Comparison of ENCODE assay signal across 11 mouse cellular contexts in genomic region chr6:11927485-11927884, GRCm38 (mm10). TPM values are rescaled to one million over a fixed set of nuclear protein-coding genes. Genes with fewer than 3 reads are reported as not detected.
DNase-seq lines count a peak whose midpoint lies in the region; ATAC-seq lines count a peak whose summit lies in the region.
"Had no signal": no experiment of that assay in that cellular context is flagged by ENCODE, and none has a peak within 500 bp of the region (broad histone marks: within the 10 kb centered on the region; RNA-seq: fewer than 3 reads in every experiment).

No protein-coding gene starts in this region.

- peaks cover 6% of the 10 kb centered on the region; the same call in 1 of the 2 replicates for H3K4me1 ChIP-seq in heart, embryonic 11.5 days (ENCODE audit: control insufficient read depth, insufficient read depth, low read length)
- H3K4me1 ChIP-seq in liver, embryonic 16.5 days (ENCODE audit: control insufficient read depth, low read depth, low read length): peaks cover 9% of the 10 kb centered on the region
- peaks cover 8% of the 10 kb centered on the region for H3K4me1 ChIP-seq in stomach, embryonic 16.5 days (ENCODE audit: control insufficient read depth, insufficient read depth, low read length)

- no peak overlapping the region for H3K9ac ChIP-seq in heart, embryonic 11.5 days (ENCODE audit: low read depth, low read length)
- H3K9ac ChIP-seq in liver, embryonic 16.5 days (ENCODE audit: low read depth, low read length): no peak overlapping the region
- H3K9ac ChIP-seq in stomach, embryonic 16.5 days (ENCODE audit: low read length): peak overlapping the region; percentile 43; the same call in 1 of the 2 replicates

- H3K9me3 ChIP-seq in heart, embryonic 11.5 days (replicated peaks; ENCODE audit: control insufficient read depth, low read length): no peaks in the 10 kb centered on the region
- no peaks in the 10 kb centered on the region for H3K9me3 ChIP-seq in liver, embryonic 16.5 days (replicated peaks; ENCODE audit: control insufficient read depth, low read length)
- no peaks in the 10 kb centered on the region for H3K9me3 ChIP-seq in stomach, embryonic 16.5 days (replicated peaks; ENCODE audit: control insufficient read depth, low read length)

- H3K27ac ChIP-seq in heart, embryonic 11.5 days (ENCODE audit: low read depth, low read length): no peak overlapping the region
- no peak overlapping the region for H3K27ac ChIP-seq in liver, embryonic 16.5 days (ENCODE audit: low read length)
- no peak overlapping the region for H3K27ac ChIP-seq in stomach, embryonic 16.5 days (ENCODE audit: low read length)

- peak overlapping the region; percentile 78; the same call in 1 of the 2 replicates for H3K4me2 ChIP-seq in heart, embryonic 11.5 days
- H3K4me2 ChIP-seq in liver, embryonic 16.5 days (ENCODE audit: low read depth, low read length): peak overlapping the region; percentile 91
- peak overlapping the region; percentile 62 for H3K4me2 ChIP-seq in stomach, embryonic 16.5 days (ENCODE audit: low read depth, low read length)

- ATAC-seq in heart, embryonic 11.5 days (replicated peaks; ENCODE audit: insufficient number of reproducible peaks, low FRiP score, low TSS enrichment): no peak
- no peak for ATAC-seq in liver, embryonic 16.5 days (ENCODE audit: low read depth)
- ATAC-seq in stomach, embryonic 16.5 days (ENCODE audit: insufficient read depth, low FRiP score): no peak
- ATAC-seq: inflammation-experienced regulatory T-cells, adult 6 months; Patski had no signal

- no peak overlapping the region; the same call in 1 of the 2 replicates for H3K4me3 ChIP-seq in heart, embryonic 11.5 days (ENCODE audit: low read depth, low read length)
- no peak overlapping the region; the same call in 1 of the 2 replicates for H3K4me3 ChIP-seq in liver, embryonic 16.5 days (ENCODE audit: low read depth, low read length)
- 0 out of 2 replicates have a peak overlapping the region, but pooled peaks have one; percentile 73 for H3K4me3 ChIP-seq in stomach, embryonic 16.5 days (replicated peaks; ENCODE audit: low read length)

- H3K36me3 ChIP-seq in heart, embryonic 11.5 days (ENCODE audit: control insufficient read depth, insufficient read depth, low read length): 0 out of 2 replicates have a peak, but pooled peaks cover 4% of the 10 kb centered on the region
- H3K36me3 ChIP-seq in liver, embryonic 16.5 days (ENCODE audit: control insufficient read depth, insufficient read depth): no peaks in the 10 kb centered on the region; the same call in 1 of the 2 replicates
- H3K36me3 ChIP-seq in stomach, embryonic 16.5 days (ENCODE audit: control insufficient read depth, insufficient read depth, low read length): peaks cover 6% of the 10 kb centered on the region; the same call in 1 of the 2 replicates

- DNase-seq in heart, adult 9 months (ENCODE audit: low spot score in 2 of 2): no peak
- peak; percentile 4 for DNase-seq in lung, postnatal 36 days
- DNase-seq in lung, postnatal 14 days: no peak
- DNase-seq in adrenal gland, postnatal 25 days: no peak
- DNase-seq in adrenal gland, postnatal 14 days: no peak
- DNase-seq: gastrocnemius, postnatal 14 days had no signal

- H3K27me3 ChIP-seq in heart, embryonic 11.5 days (ENCODE audit: control insufficient read depth, insufficient read depth, low read length): no peaks in the 10 kb centered on the region
- H3K27me3 ChIP-seq in liver, embryonic 16.5 days (ENCODE audit: control insufficient read depth, insufficient read depth, low read depth, low read length): no peaks in the 10 kb centered on the region
- no peaks in the 10 kb centered on the region for H3K27me3 ChIP-seq in stomach, embryonic 16.5 days (ENCODE audit: control insufficient read depth, insufficient read depth, low read length)
- H3K27me3 ChIP-seq: Patski had no signal

- 66% methylated on average over 6 of the region's 6 CpGs for WGBS in heart, embryonic 11.5 days (ENCODE audit: insufficient replicate concordance)
- 41% methylated on average over 6 of the region's 6 CpGs for WGBS in liver, embryonic 16.5 days (ENCODE audit: insufficient replicate concordance)
- WGBS in stomach, embryonic 16.5 days: 70% methylated on average over 6 of the region's 6 CpGs

RNA-seq across cellular contexts. Expression of gene Phf14, which starts 19.9 kb away (rescaled TPM):
- polyA plus RNA-seq in heart, embryonic 11.5 days (2014; fragmentation: Nextera tagmentation; extraction: Ambion mirVana): 51.6 and 59.9 TPM in 2 replicates
- 11.7 and 13.0 TPM in 2 replicates for polyA plus RNA-seq in liver, embryonic 16.5 days (2015; fragmentation: Nextera tagmentation; extraction: Ambion mirVana)
- 44.0 and 52.9 TPM in 2 replicates for polyA plus RNA-seq in stomach, embryonic 16.5 days (2015; fragmentation: Nextera tagmentation; extraction: Ambion mirVana)
- total RNA-seq in adrenal gland, postnatal 25 days (2021): 37.7 and 55.0 TPM in 2 replicates
- total RNA-seq in adrenal gland, postnatal 14 days (2021): 38.2 and 46.2 TPM in 2 replicates

RNA-seq across cellular contexts. Expression of gene Ndufa4, which starts 20.2 kb away (rescaled TPM):
- polyA plus RNA-seq in heart, embryonic 11.5 days (2014; fragmentation: Nextera tagmentation; extraction: Ambion mirVana): 1,392 and 1,479 TPM in 2 replicates
- polyA plus RNA-seq in liver, embryonic 16.5 days (2015; fragmentation: Nextera tagmentation; extraction: Ambion mirVana): 494 and 536 TPM in 2 replicates
- polyA plus RNA-seq in stomach, embryonic 16.5 days (2015; fragmentation: Nextera tagmentation; extraction: Ambion mirVana): 934 and 1,060 TPM in 2 replicates
- total RNA-seq in adrenal gland, postnatal 25 days (2021): 998 and 1,035 TPM in 2 replicates
- 1,676 and 1,781 TPM in 2 replicates for total RNA-seq in adrenal gland, postnatal 14 days (2021)
